Mouse (Mus musculus) heart, postnatal 0 days (tissue): ENCODE measurements around the gene Pank3. TPM values are rescaled to one million over a fixed set of nuclear protein-coding genes. Genes with fewer than 3 reads are reported as not detected.

Experiments used
- ATAC-seq: fragments of 200-750 bp; cut with Nextera tagmentation; 2 replicates; pipeline ENCODE4 v1.8.0; 2017; ENCODE audit warnings: low read depth, moderate number of reproducible peaks, moderate library complexity; ENCODE audit not compliant: insufficient read depth
- DNase-seq: peaks from one replicate; pipeline ENCODE4 v3.0.0-alpha.2; 2016; ENCODE audit warnings: low spot score
- H3K27ac ChIP-seq: fragments of 300-500 bp; sonication (generic); 2 replicates; pipeline ENCODE4 v1.5.1; 2014; ENCODE audit warnings: low read depth, mild to moderate bottlenecking
- H3K27me3 ChIP-seq: fragments of 300-500 bp; sonication (generic); 2 replicates; pipeline ENCODE4 v1.6.1; 2014; ENCODE audit warnings: low read length, mixed read lengths; ENCODE audit not compliant: control insufficient read depth, insufficient read depth
- H3K36me3 ChIP-seq: fragments of 300-500 bp; sonication (generic); replicated peaks from 2 replicates; pipeline ENCODE4 v1.6.1; 2014; ENCODE audit warnings: low read length, mixed read lengths; ENCODE audit not compliant: control insufficient read depth, insufficient read depth
- H3K4me1 ChIP-seq: fragments of 300-500 bp; sonication (generic); 2 replicates; pipeline ENCODE4 v1.6.1; 2014; ENCODE audit warnings: antibody characterized with exemption; ENCODE audit not compliant: control insufficient read depth, insufficient read depth
- H3K4me2 ChIP-seq: fragments of 300-500 bp; sonication (generic); 2 replicates; pipeline ENCODE4 v1.6.1; 2014; ENCODE audit warnings: low read depth, mild to moderate bottlenecking, low read length, moderate library complexity
- H3K4me3 ChIP-seq: fragments of 300-500 bp; sonication (generic); 2 replicates; pipeline ENCODE4 v1.5.1; 2014; ENCODE audit warnings: low read depth, low read length
- H3K9ac ChIP-seq: fragments of 300-500 bp; sonication (generic); replicated peaks from 2 replicates; pipeline ENCODE4 v1.6.1; 2014; ENCODE audit warnings: low read depth, low read length, mixed read lengths
- H3K9me3 ChIP-seq: fragments of 300-500 bp; sonication (generic); replicated peaks from 2 replicates; pipeline ENCODE4 v1.6.1; 2016; ENCODE audit warnings: low read length; ENCODE audit not compliant: control insufficient read depth
- CTCF ChIP-seq: IDR thresholded peaks from 2 replicates; pipeline ENCODE4 v1.5.1; 2016; ENCODE audit warnings: antibody characterized with exemption, control low read depth, low read depth
- EP300 ChIP-seq: IDR thresholded peaks from 2 replicates; pipeline ENCODE4 v1.6.1; 2016; ENCODE audit warnings: antibody characterized with exemption, low read depth
- WGBS: fragments of 180-500 bp; shearing (Covaris S2); extraction: QIAGEN DNeasy Blood & Tissue Kit; methylation state at CpG from one replicate; pipeline ENCODE4 v1.1.7; 2014; 5-methylcytosine and 5-hydroxymethylcytosine counted together
- polyA plus RNA-seq: library from polyadenylated mRNA; unstranded; fragments of >200 nt; fragmentation: Nextera tagmentation; extraction: Ambion mirVana; gene quantifications from 2 replicates; pipeline ENCODE4 v1.2.1, GENCODE M21; 2015
- total RNA-seq: library from RNA; depleted of rRNA; stranded (reverse); fragments of >200 nt; gene quantifications from 2 replicates; pipeline ENCODE4 v1.2.3, GENCODE M21; 2014; ENCODE audit warnings: low replicate concordance

Pank3 gene
- total and polyA plus RNA-seq, 2 experiments from 2014 or later = 6.3 to 28.6 TPM

GRCm38 (mm10) chr11:35766845-35767244 lies 2.4 kb upstream of the Pank3 start:
- Histone ChIP-seq H3K36me3 (no peaks in the 10 kb centered on the region), H3K4me2 (no peak overlapping the region), H3K4me3 (no peak overlapping the region), H3K4me1 (peaks cover 9% of the 10 kb centered on the region), H3K27ac (no peak overlapping the region), H3K9ac (no peak overlapping the region), H3K9me3 (no peaks in the 10 kb centered on the region), H3K27me3 (no peaks in the 10 kb centered on the region)
- WGBS = 77% methylated on average over 5 of the region's 5 CpGs
- TF ChIP-seq CTCF = no peak
- no peak for TF ChIP-seq EP300
- ATAC-seq = no peak
- DNase-seq = no peak

- Histone ChIP-seq H3K27ac (peak overlapping the region; percentile 94), H3K36me3 (no peaks in the 10 kb centered on the region), H3K9ac (peak overlapping the region; percentile 93), H3K4me1 (peaks cover 9% of the 10 kb centered on the region), H3K27me3 (no peaks in the 10 kb centered on the region), H3K9me3 (no peaks in the 10 kb centered on the region), H3K4me3 (peak overlapping the region; percentile 81), H3K4me2 (peak overlapping the region; percentile 87)
- DNase-seq (peak; percentile 71), ATAC-seq (peak; percentile 85)
- 0% methylated on average over 26 of the region's 41 CpGs for WGBS
- TF ChIP-seq CTCF = no peak
- TF ChIP-seq EP300 = no peak
Measured at GRCm38 (mm10) chr11:35769746-35770437, 608 bp downstream of the Pank3 start.

- Histone ChIP-seq H3K36me3 (no peaks in the 10 kb centered on the region), H3K4me3 (peak overlapping the region; percentile 81), H3K27me3 (no peaks in the 10 kb centered on the region), H3K9me3 (no peaks in the 10 kb centered on the region), H3K27ac (no peak overlapping the region), H3K9ac (peak overlapping the region; percentile 93; the same call in 1 of the 2 replicates), H3K4me1 (peaks cover 9% of the 10 kb centered on the region), H3K4me2 (peak overlapping the region; percentile 87)
- DNase-seq (no peak), ATAC-seq (no peak)
- TF ChIP-seq EP300 (no peak), CTCF (no peak)
- 60% methylated on average over 9 of the region's 9 CpGs for WGBS
Measured at GRCm38 (mm10) chr11:35770741-35771504, 1.6 kb downstream of the Pank3 start.

- ATAC-seq = no peak
Measured at GRCm38 (mm10) chr11:35775606-35776005, 6.3 kb downstream of the Pank3 start.

GRCm38 (mm10) chr11:35776452-35776851 lies 7.2 kb downstream of the Pank3 start:
- no peak overlapping the region for H3K9ac ChIP-seq
- no peaks in the 10 kb centered on the region for H3K27me3 ChIP-seq
- no peaks in the 10 kb centered on the region for H3K9me3 ChIP-seq
- peaks cover 43% of the 10 kb centered on the region for H3K36me3 ChIP-seq
- ATAC-seq (no peak), DNase-seq (no peak)
- TF ChIP-seq EP300 (no peak), CTCF (no peak)
- no peak overlapping the region for H3K4me3 ChIP-seq
- 79% methylated on average over 3 of the region's 3 CpGs for WGBS
- H3K4me1 ChIP-seq = no peaks in the 10 kb centered on the region
- H3K27ac ChIP-seq = no peak overlapping the region
- no peak overlapping the region for H3K4me2 ChIP-seq

More at GRCm38 (mm10) chr11:35775606-35776005, 6.3 kb downstream of the Pank3 start:
- H3K27ac ChIP-seq = no peak overlapping the region
- no peaks in the 10 kb centered on the region for H3K27me3 ChIP-seq
- H3K9me3 ChIP-seq = no peaks in the 10 kb centered on the region
- peaks cover 40% of the 10 kb centered on the region for H3K36me3 ChIP-seq
- 91% methylated on average over 3 of the region's 3 CpGs for WGBS
- H3K4me3 ChIP-seq = no peak overlapping the region
- H3K9ac ChIP-seq = no peak overlapping the region
- no peak overlapping the region for H3K4me2 ChIP-seq
- no peak for TF ChIP-seq EP300
- no peak for TF ChIP-seq CTCF
- no peak for DNase-seq
- H3K4me1 ChIP-seq = peaks cover 6% of the 10 kb centered on the region
